Mouse (Mus musculus) lung, postnatal 4 days (tissue): ENCODE measurements around the gene Carmil1.

Experiments
- DNase-seq, 2 experiments: peaks; one replicate each; pipeline ENCODE4 v3.0.0; 2021

Carmil1 gene

DNA sequence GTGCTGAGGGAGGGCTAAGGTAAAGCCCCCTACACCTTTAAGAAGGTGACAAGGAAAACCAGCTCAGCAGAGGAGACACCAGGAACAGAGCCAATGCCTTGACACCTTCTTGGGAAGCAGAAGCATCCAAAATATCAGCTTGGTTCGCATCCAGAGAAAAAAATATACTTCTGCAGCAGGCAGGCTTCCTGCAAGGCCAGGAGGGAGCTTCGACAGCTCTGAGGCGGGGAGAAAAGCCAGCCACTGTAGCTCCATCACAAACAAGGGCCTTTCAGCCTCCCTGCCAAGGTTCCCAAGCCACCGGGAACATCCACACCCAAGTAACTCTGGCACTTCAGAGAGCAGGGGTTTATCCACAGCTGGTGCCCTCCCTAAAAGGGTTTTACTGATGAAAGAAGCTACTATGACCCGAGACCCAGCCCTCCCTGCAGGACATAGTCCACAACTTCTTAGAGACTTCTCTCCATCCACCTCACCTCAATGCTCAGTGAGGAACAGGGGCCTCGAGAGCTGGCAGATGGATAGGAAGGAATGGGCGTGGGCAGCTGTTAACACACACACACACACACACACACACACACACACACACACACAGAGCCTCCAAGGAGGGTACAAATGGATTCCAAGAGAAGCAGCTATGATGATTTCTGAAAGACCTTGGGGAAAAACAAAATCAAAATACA is 80.6 kb downstream of the Carmil1 start:
- peak; percentile 12 to 39 for DNase-seq

DNA sequence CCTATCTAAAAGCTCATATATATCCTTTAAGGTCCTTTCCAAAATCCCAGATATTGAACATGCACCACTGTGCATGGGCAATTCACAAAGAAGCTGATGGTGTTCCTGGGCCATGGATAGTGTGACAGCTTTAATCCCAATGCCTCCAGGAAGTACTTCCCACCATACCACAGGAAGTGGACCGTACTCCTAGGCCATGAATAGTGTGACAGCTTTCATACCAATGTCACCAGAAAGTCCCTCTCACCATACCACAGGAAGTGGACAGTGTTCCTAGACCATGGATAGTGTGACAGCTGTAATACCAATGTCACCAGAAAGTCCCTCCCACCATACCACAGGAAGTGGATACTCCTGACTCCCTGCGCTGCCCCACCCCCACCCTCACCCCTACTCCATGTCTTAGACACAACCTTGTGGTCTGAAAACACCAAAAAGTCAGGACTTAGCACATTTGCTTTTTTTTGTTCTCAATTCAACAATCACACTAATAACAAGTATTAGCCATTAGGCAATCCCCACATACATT is 82.1 kb downstream of the Carmil1 start:
- DNase-seq: no peak

DNA sequence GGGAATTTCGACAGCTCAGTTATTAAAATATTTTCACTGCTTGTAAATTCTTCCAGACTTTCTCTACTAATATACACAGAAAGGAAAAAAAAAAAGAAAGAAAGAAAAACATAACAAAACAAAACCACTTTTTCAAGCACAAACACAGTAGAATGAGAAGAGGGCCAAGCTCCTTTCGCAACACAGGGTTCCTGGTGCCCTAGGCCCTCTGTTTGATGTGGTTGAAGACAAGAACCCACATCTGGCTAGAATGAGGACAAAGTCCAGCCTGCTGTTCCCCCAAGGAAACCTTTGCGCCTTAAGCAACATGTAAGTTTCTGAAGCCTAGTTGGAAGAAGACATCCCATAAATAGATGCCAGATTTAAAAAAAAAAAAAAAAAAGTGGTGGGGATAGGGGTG is 85.2 kb downstream of the Carmil1 start:
- no peak for DNase-seq

DNA sequence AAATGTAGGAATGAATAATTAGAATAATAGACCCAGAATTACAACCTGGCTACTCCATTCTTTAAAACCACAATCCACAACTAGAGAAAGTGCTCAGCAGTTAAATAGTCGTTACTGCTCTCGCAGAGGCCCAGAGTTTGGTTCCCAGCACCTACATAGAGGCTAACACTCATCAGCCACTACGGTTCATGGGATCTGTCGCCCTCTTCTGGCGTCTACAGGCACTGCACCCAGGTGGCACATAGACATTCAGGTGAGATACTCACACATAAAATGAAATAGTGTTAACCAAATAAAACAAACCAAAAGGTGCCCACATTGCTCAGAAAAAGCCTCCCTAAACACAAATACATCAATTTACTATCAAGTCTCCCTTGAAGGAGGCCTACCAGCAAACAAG is 86.6 kb downstream of the Carmil1 start:
- DNase-seq: no peak

DNA sequence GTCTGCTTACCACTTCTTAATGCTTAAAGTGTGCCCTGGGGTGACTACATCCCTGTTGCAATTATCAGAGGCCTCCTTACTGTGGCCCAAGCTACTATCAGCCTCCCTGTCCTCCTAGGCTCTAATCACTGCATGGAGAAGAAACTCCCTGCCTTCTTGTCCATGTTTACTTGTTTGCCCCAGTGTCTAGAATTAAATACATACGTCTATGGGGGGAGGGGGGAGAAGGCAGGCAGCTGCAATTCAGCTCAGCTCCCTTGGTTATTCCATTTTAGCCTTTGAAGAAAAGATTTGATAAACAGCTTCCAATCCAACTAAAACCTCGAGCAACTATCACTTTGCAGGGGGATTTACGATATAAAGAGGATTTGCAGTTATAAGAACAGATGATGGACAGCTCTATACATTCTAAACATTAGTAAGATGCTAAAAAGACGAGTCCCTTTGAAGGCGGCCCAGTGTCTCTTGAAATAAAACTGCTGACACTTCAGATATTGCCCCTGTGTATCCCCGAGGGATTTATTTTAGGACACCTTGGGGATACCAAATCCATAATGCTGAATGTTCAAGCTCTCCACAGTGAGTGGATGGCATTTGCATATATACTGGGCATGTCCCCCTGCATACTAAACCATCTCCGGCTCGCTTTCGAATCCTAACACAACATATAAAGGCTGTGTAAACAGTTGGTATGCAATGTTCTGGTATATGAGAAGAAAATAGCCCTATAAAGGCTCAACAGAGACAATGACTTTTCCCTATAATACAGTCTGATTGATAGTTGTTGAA is 89.5 kb downstream of the Carmil1 start:
- no peak for DNase-seq

DNA sequence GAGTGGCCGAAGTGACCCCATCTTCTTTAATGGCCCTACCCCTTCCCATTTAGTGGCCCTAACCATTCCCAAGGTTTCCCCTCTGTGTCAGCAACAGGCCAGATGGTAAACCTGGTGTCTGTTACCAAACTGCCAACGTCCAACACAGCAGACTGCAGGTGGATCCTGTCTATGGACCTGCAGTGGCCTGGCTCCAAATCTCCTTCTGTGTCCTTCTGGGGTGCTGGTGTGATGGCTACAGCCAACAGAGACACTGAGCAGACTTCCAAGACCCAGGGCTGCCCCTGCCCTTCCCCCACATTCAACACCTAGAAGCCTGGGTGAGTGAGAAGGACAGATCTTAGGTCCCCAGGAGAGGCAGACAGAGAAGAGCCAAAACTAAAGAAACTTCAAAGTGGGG is 93.6 kb downstream of the Carmil1 start:
- no peak for DNase-seq

DNA sequence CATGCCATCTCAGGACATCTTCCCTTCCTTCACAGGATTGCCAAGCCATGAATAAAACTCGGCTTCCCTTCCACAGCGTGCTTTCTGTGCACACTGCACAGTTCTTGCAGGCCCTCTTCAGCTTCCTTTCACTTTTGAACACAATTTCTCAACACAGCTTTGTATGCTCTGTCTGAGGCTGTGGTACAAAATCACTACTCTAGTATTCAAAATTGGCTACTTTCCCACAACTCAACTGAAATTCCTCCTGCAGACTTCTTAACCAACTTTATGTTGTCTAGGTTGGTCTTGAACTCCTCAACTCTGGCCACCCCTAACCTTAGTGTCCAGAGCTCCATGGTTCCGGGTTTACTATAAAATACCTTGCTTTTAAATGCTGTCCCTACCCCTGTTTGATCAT is 95.0 kb downstream of the Carmil1 start:
- DNase-seq: no peak

DNA sequence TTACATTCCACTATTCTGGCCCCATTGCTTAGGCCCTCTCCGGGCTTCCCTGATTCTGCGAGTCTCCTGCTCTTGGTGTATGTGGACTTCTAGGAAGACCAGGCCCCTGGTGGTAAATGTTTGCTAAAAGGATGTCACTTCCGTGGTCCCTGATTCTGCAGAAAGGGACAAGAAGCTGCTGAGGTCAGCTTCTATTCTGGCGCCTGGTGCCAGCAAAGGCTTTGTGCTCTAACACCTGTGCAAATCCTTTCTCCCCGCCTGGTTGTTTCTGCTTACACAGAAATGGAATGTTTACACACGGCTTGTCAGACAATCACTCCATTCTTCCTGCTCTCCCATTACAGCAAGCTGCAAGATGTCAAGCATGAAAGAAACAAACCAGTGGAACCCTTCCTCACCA is 97.7 kb downstream of the Carmil1 start:
- DNase-seq: peak; percentile 21 to 34

DNA sequence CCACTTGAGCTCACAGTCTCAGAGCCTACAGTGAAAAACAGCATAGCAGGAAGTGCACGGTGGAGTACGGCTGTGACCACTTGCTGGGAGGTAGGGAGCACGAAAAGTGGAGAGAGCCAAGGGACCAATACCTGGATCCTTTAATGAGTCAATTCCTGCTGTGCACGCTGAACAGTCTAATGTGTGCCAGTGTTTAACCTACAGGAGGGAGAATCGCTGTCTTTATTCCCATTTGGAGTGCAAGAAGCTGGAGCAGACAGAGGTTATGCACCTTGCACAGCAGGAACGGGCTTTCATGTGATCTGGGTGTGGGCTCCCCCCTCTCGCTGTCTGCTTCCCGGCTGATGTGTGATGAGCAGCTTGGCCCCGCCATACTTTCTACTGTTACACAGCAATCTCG is 101.1 kb downstream of the Carmil1 start:
- DNase-seq: no peak

DNA sequence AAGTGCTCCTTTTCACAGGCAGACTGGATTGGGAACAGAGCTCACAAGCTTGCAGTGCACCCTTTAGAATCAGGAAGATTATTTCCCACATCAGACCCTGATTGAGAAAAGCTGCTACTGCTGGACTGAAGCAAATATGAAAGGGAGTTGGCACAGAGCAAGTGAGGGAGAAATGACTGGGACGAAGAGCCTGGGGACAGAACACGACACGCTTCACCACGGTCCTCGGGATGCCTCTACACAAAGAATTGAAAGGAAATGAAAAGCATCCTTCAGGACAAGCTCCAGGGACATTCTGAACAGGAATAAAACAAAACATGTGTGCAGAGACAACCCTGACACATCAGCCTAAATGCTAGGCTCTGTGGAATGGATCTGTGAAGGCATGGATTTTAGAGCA is 103.0 kb downstream of the Carmil1 start:
- no peak for DNase-seq

DNA sequence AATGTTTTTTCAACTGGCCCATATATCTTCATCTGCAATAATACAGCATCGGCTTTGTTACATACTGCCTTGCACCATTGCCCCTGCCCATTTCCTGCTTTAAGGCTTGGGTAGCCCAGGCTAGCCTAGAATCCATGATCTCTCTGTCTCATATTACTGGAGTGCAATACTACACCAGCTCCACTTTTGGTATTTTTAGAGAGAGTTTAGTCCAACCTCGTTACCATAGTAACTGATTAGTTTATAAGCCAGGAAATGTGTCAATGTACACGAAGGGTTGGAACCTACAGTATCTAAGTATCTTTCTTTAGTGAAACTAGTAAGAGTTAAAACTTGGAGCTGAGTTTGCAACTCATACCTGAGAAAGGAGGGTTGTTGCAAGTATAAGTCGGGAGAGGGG is 103.8 kb downstream of the Carmil1 start:
- DNase-seq: no peak

DNA sequence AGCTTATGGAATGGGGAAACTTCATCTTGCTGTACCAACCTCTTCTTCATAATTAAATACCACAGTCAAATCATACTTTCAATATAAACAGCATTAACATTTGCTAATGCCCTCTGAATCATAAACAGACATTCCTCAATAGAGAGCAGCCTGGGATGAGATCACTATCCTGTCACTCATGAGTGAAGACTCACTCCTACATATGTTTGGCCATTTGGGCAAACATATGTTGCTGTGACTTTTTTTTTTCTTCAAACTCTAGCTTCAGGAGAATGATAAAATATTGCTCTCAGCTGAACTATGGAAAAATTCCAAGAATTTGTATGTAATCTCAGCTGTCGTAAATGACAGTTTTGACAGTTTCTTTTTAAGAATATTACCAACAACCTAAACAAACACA is 110.9 kb downstream of the Carmil1 start:
- no peak for DNase-seq

DNA sequence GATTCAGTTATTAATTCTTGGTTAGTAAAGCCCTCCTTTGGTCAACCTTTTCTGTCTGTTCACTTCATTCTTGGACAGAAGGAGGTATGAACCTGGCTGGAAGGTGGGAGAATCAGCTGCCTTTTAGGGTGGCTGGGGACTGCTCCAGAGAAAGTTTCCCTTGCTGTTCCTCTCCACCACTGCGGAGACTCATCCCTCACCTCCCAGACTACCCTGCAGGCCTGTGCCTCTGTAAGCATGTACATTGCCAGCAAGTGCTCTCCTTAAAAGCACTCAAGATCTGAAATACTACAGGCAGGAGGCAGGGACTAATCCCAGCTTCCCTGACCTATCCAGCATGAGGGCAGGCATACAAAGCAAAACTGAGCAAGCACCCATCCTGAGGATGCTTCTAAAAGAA is 117.2 kb downstream of the Carmil1 start:
- DNase-seq: no peak

DNA sequence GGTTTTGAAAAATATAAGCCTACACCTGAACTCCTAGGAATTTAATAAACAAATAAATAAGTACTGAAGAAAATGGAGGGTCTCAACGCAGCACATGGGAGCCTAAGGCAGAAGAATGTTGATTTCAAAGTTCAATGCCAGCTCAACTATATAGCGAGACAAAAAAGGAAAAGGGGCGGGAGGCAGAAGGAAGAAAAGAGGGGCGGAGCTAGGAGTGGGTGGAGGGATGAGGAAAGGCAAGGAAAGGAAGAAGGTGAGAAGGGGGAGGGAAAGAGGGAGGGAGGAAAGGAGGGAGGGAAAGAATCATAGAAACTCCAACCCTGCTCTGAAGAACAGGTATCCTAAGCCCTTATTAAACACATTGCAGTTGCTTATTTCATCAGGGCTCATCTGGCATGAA is 119.5 kb downstream of the Carmil1 start:
- no peak for DNase-seq

DNA sequence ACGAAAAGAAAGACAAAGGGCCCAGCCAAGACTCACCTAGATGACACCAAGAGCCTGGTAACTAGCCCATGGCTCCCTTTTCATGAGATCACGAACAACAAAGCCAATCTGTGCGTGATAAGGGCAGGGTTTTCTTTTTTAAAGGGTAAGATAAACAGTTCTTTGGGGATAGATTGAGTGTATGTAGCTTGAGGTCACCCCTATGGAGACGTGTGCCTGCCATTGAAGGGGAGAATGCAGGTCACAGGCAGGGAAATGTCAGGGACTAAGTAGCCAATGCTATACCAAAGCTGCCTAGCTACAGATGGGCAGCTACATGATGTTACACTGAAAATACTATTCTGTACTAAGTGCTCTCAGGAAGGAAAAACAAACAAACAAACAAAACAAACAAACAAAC is 120.6 kb downstream of the Carmil1 start:
- no peak for DNase-seq

DNA sequence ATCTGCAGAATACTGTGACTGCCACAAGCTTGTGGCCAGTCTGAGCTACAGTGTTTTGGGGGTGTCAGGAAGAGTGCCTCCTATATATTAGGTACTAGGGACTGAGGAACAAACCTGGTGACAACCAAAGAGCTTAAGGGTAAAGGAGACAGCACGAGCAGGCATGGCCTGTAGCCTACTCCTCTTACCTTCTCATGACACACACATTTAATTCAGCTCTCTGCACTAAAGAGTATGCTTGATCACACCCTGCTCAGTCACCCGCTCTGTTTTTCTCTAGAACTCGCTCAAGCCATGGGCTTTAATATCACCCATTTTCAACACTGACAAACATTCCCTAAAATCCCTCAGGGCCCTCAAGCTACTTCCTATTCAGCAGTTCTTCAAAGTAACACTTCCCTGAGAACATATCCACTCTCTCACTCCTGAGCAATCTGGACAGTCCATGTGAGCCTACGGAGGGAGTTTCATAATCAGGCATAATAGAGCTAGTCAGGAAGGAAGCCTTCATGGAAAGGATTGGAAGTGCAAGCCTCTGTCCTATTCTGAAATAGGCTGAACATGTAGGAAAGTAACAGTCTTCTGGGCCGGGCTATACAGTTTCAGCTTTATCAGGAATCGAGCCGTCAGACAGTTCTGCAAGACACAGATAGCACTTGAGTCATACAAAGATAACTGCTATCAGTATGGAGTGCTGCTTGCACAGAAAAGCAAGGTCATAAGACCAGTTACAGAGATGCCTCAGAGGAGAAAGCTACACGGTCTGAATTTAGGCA is 121.2 kb downstream of the Carmil1 start:
- DNase-seq: no peak

DNA sequence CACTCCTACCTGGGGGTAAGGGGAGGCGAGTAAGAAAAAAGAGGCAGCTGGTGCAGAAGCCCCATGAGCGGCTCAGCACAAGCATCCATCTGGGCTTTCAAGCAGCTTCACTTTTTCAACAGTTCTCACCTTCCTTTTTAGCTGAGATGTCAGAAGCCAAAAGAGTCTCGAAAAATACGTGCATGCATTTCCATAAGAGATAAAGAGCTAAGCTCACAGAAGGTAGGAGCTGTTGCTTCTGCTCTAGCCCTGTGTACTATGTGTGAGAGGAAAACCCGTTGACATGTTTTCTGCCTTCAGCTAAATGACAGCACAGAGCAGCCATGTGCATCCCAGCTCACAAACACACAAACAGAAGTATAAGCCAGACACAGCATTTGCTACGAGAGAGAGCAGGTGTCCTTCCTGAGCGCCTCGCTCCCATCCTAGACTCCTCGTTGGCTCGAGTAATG is 123.0 kb downstream of the Carmil1 start:
- DNase-seq: no peak

DNA sequence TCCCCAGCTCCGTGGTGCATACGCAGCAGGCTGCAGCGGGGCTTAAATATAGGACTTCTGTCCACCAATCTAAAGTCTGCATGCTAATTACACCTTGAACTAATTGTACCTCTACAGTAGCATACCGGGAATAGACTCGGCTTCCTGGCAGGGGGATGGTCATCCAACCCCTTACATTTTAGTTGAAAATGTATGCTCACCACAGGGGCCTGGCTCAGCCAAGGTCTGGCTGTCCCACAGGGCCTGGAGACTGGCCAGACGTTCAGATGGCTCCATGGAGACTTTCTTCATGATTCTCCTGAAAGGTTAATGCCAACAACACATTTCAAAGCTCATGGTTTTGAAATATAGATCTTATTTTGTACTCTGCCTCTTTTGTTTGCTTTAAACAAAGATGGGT is 125.4 kb downstream of the Carmil1 start:
- no peak for DNase-seq

DNA sequence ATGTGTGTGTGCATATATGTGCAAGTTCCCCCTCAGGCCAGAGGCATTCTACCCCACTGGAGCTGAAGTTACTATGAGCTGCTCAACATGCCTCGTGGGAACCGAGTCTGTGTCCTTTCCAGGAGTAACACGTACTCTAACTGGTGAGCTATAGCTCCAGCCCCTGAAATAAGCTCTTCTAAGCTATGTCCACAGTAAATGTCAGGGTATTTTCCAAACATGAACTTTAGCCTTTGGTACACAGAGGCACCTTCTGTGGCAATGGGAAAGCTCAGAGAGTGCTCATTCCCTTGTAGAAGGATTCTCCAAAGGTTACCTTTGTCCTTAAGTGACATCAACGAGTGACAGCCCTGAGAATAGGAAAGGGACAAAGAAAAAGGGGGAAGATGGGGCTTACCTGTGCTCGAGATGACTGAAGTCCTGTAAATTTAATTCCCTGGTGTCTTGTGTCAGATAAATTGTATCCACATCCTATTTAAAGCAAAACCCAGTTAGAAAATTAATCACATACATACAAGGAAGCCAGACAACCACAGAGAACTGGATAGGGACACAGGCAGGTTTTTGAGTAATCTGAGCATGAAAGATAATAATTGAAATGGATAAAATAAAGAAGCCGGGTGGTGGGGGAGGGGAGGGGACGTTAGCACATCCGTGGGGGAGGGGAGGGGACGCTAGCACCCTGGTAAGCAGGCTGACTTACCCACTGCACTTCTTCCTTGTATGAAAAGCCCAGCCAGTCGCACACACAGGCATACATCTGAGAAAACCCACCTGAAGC is 126.1 kb downstream of the Carmil1 start:
- no peak for DNase-seq

DNA sequence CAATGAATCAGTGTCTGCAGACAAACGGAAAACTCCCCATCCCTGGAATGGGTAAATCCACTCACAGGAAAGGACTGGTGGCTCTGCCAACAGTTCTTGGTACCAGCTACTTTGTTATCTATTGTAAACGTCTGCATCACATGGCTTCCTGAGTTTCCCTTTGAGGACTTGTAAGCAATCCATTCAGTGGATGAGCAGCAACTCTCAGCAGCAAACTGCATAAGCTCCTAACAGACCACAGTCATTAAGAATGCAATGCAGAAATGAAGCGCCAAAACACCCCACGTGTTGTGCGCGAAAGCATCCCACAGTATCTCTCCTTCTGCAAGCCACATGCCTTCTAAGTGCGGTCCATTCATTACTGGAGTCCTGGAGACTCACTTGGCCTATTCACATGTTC is 128.0 kb downstream of the Carmil1 start:
- DNase-seq: peak; percentile 13 to 28

DNA sequence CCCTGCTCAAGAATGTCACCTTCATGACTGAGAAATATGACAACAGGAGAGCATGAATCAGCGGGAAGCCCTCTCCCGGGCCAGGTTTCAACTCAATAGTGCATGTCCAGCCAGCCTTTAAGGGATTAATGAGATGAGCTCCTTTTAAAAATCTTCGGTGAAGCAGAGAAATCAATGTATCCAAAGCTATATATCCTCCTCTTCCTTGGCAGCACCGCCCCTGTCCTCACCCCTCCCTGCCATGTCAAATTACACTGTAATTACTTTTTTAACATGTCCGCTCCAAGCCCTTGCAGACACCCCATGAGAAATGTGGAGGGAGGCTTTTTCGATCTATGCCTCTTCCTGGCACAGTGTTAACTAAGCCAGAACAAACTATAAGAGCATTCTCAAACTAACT is 129.3 kb downstream of the Carmil1 start:
- no peak for DNase-seq

DNA sequence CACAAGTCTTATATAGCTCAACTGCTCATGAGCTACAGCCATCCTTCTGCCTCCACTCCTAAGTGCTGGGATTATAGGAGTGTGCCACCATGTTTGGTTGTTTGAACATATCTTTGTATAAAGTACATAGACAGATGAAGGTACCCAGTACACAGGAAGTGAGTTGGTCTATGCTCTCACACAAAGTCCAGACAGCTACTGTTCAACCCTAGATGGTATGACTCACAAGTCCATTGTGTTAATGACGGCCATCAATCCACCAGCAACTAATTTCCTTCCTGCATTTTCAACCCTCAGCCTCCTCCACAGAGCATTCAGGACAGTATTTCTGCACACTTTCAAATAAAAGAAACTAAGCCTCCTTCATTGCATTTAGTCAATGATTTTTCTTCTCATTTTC is 132.0 kb downstream of the Carmil1 start:
- DNase-seq: no peak

DNA sequence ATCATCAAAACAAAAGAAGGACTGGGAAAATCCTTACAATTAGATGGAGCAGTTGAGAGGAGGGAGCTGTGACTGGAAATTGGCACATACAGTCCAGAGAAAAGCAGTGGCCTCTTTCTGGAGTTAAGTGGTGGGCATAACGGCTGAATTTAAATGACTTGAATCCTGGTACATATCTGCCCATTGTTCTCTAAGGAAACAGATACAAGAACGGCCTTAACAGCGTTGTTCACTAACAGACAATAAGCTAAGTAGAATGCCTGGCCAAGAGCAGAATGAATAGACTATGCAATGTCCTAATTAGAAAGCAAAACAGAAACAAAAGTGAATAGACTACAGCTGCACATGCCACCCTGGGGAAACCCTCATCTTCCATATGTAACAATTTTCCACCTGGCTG is 133.6 kb downstream of the Carmil1 start:
- DNase-seq: no peak
